Mouse (Mus musculus) MEL (cell line): ENCODE results near the gene Lasp1. TPM values are rescaled to one million over a fixed set of nuclear protein-coding genes. Genes with fewer than 3 reads are reported as not detected.

Source experiments
- DNase-seq: peaks from one replicate; pipeline ENCODE4 v3.0.0; 2011; ENCODE audit warnings: low read depth, low spot score
- H3K27ac ChIP-seq: 2 replicates; pipeline ENCODE4 v1.5.1; 2012; ENCODE audit warnings: low read depth, mild to moderate bottlenecking, control low read depth, low read length, moderate library complexity; ENCODE audit not compliant: control insufficient read depth
- H3K27me3 ChIP-seq, 2 experiments: fragments of 150-350 bp in 1 of 2; sonication (generic) in 1 of 2; 2 replicates each; pipeline ENCODE4 v1.6.1; 2012; ENCODE audit warnings: low read length in 2 of 2, mild to moderate bottlenecking in 2 of 2, improper control_type of control experiment in 1 of 2, moderate library complexity in 1 of 2; ENCODE audit not compliant: insufficient read depth in 2 of 2, control insufficient read depth in 1 of 2
- H3K36me3 ChIP-seq, 2 experiments: 2 replicates each; pipeline ENCODE4 v1.6.1; 2012 to 2014; ENCODE audit warnings: low read length in 2 of 2, improper control_type of control experiment in 1 of 2, inconsistent platforms in 1 of 2, mild to moderate bottlenecking in 1 of 2; ENCODE audit not compliant: insufficient read depth in 2 of 2, control insufficient read depth in 1 of 2
- H3K4me1 ChIP-seq, 2 experiments: fragments of 150-350 bp in 1 of 2; sonication (generic) in 1 of 2; 2 replicates each; pipeline ENCODE4 v1.6.1; 2012; ENCODE audit warnings: low read length in 2 of 2, improper control_type of control experiment in 1 of 2, mild to moderate bottlenecking in 1 of 2; ENCODE audit not compliant: insufficient read depth in 2 of 2, control insufficient read depth in 1 of 2
- H3K4me3 ChIP-seq, 2 experiments: fragments of 150-350 bp in 1 of 2; sonication (generic) in 1 of 2; 2 replicates each; pipeline ENCODE4 v1.5.1; 2012; ENCODE audit warnings: low read depth in 2 of 2, low read length in 2 of 2, mild to moderate bottlenecking in 2 of 2, moderate library complexity in 2 of 2, control low read depth in 1 of 2, improper control_type of control experiment in 1 of 2; ENCODE audit not compliant: control insufficient read depth in 1 of 2, insufficient read depth in 1 of 2
- H3K79me2 ChIP-seq: 2 replicates; pipeline ENCODE4 v1.6.1; 2012; ENCODE audit warnings: mild to moderate bottlenecking, low read length, moderate library complexity; ENCODE audit not compliant: control insufficient read depth, poor library complexity, insufficient read depth
- H3K9ac ChIP-seq: 2 replicates; pipeline ENCODE4 v1.6.1; 2012; ENCODE audit warnings: low read depth, mild to moderate bottlenecking, control low read depth, low read length, moderate library complexity; ENCODE audit not compliant: control insufficient read depth, poor library complexity, severe bottlenecking
- H3K9me3 ChIP-seq: fragments of 150-350 bp; sonication (generic); replicated peaks from 2 replicates; pipeline ENCODE4 v1.6.1; 2012; ENCODE audit warnings: mild to moderate bottlenecking, low read length, improper control_type of control experiment, moderate library complexity; ENCODE audit not compliant: insufficient read depth
- CHD1 ChIP-seq: IDR thresholded peaks from 2 replicates; pipeline ENCODE4 v1.6.1; 2012; ENCODE audit warnings: low read depth, mild to moderate bottlenecking, inconsistent platforms, low read length, improper control_type of control experiment
- E2F4 ChIP-seq: IDR thresholded peaks from 2 replicates; pipeline ENCODE4 v1.6.1; 2011; ENCODE audit warnings: low read depth, low read length, improper control_type of control experiment, borderline replicate concordance
- HCFC1 ChIP-seq: IDR thresholded peaks from 2 replicates; pipeline ENCODE4 v1.6.1; 2012; ENCODE audit warnings: low read depth, mild to moderate bottlenecking, inconsistent platforms, low read length, improper control_type of control experiment, moderate library complexity
- RCOR1 ChIP-seq: IDR thresholded peaks from 2 replicates; pipeline ENCODE4 v1.6.1; 2012; ENCODE audit warnings: low read depth, mild to moderate bottlenecking, inconsistent platforms, low read length, improper control_type of control experiment
- SMC3 ChIP-seq: IDR thresholded peaks from 2 replicates; pipeline ENCODE4 v1.6.1; 2011; ENCODE audit warnings: low read depth, low read length, improper control_type of control experiment
- ZC3H11A ChIP-seq: IDR thresholded peaks from 2 replicates; pipeline ENCODE4 v1.6.1; 2012; ENCODE audit warnings: low read depth, mild to moderate bottlenecking, inconsistent platforms, low read length, improper control_type of control experiment
- ZMIZ1 ChIP-seq: IDR thresholded peaks from 2 replicates; pipeline ENCODE4 v1.6.1; 2012; ENCODE audit warnings: low read depth, mild to moderate bottlenecking, inconsistent platforms, low read length, improper control_type of control experiment, moderate library complexity
- ZNF384 ChIP-seq: IDR thresholded peaks from 2 replicates; pipeline ENCODE4 v1.6.1; 2012; ENCODE audit warnings: low read depth, mild to moderate bottlenecking, inconsistent platforms, low read length, improper control_type of control experiment
- polyA plus RNA-seq, 2 experiments: library from polyadenylated mRNA; stranded (reverse) in 1 of 2; unstranded in 1 of 2; fragments of >175 nt in 1 of 2; fragments of >200 nt in 1 of 2; gene quantifications; 2 replicates each; pipeline versions ENCODE4 v1.2.1 to v1.2.4; 2012; ENCODE audit warnings: low replicate concordance in 2 of 2, low read depth in 1 of 2; ENCODE audit not compliant: insufficient read length in 2 of 2, insufficient read depth in 1 of 2, missing spikeins in 1 of 2
- total RNA-seq: library from RNA; depleted of rRNA; stranded (reverse); fragments of 300-350 nt; gene quantifications from 2 replicates; pipeline ENCODE4 v1.2.3, GENCODE M21; 2012; rRNA removed

Lasp1 gene
- total and polyA plus RNA-seq, 3 experiments, result 13.3 to 38.7 TPM; not detected in 1

GRCm38 (mm10) chr11:97884601-97885185 lies 85.9 kb downstream of the Lasp1 start (continued):
- TF ChIP-seq HCFC1 (no peak), ZC3H11A (peak; percentile 11; the same call in 1 of the 2 replicates), SMC3 (no peak)

GRCm38 (mm10) chr11:97885296-97885915 lies 86.6 kb downstream of the Lasp1 start:
- peaks cover 0 to 8% of the 10 kb centered on the region in 2 experiments; a peak in 2 of 4 replicates for H3K36me3 ChIP-seq
- no peak overlapping the region for H3K27ac ChIP-seq
- TF ChIP-seq RCOR1 (no peak), E2F4 (no peak), CHD1 (no peak), ZMIZ1 (no peak), ZNF384 (peak; percentile 83)
- H3K27me3 ChIP-seq, result no peaks in the 10 kb centered on the region
- H3K9me3 ChIP-seq, result no peaks in the 10 kb centered on the region
- peak overlapping the region; percentile 75 to 79; a peak in 2 of 4 replicates for H3K4me3 ChIP-seq
- H3K79me2 ChIP-seq, result peaks cover 1% of the 10 kb centered on the region; the same call in 1 of the 2 replicates
- DNase-seq, result peak; percentile 52
- peaks cover 0 to 11% of the 10 kb centered on the region in 2 experiments; a peak in 2 of 4 replicates for H3K4me1 ChIP-seq
- peak overlapping the region; percentile 58 for H3K9ac ChIP-seq

Other genes starting within 250 kb of the Lasp1 start
- 0.03 and 0.04 TPM in 2 replicates for gene Srcin1, start 222.8 kb upstream of the Lasp1 start, total RNA-seq
- under 1 TPM in 1 of 2 experiments, not detected in 1; 0.10 TPM for gene Srcin1, start 222.8 kb upstream of the Lasp1 start, polyA plus RNA-seq
- not detected in 2 replicates for gene Epop, start 169.3 kb upstream of the Lasp1 start, total RNA-seq
- not detected for gene Epop, start 169.3 kb upstream of the Lasp1 start, polyA plus RNA-seq
- gene Mllt6, start 135.6 kb upstream of the Lasp1 start, total RNA-seq, result 15.1 and 17.2 TPM in 2 replicates
- gene Mllt6, start 135.6 kb upstream of the Lasp1 start, polyA plus RNA-seq, result 10 to 100 TPM in 1 of 2 experiments, not detected in 1; 17.6 TPM
- 1.5 and 1.7 TPM in 2 replicates for gene Cisd3, start 113.2 kb upstream of the Lasp1 start, total RNA-seq
- gene Cisd3, start 113.2 kb upstream of the Lasp1 start, polyA plus RNA-seq, result 1 to 10 TPM in 1 of 2 experiments, not detected in 1; 6.1 TPM
- 12.3 and 20.0 TPM in 2 replicates for gene Pcgf2, start 98.5 kb upstream of the Lasp1 start, total RNA-seq
- 10 to 100 TPM in 1 of 2 experiments, not detected in 1; 38.7 TPM for gene Pcgf2, start 98.5 kb upstream of the Lasp1 start, polyA plus RNA-seq
- 914 and 1,101 TPM in 2 replicates for gene Psmb3, start 95.6 kb upstream of the Lasp1 start, total RNA-seq
- 100 to 1,000 TPM in 1 of 2 experiments, not detected in 1; 648 TPM for gene Psmb3, start 95.6 kb upstream of the Lasp1 start, polyA plus RNA-seq
- gene Pip4k2b, start 54.3 kb upstream of the Lasp1 start, total RNA-seq, result 34.7 and 40.2 TPM in 2 replicates
- 10 to 100 TPM; 43.4 to 57.3 TPM for gene Pip4k2b, start 54.3 kb upstream of the Lasp1 start, polyA plus RNA-seq
- gene Cwc25, start 32.4 kb upstream of the Lasp1 start, total RNA-seq, result 18.1 and 20.8 TPM in 2 replicates
- gene Cwc25, start 32.4 kb upstream of the Lasp1 start, polyA plus RNA-seq, result 10 to 100 TPM in 1 of 2 experiments, not detected in 1; 16.7 TPM
- gene 1700001P01Rik, start 23.1 kb upstream of the Lasp1 start, total RNA-seq, result 0.69 TPM in 2 replicates
- gene 1700001P01Rik, start 23.1 kb upstream of the Lasp1 start, polyA plus RNA-seq, result under 1 TPM in 1 of 2 experiments, not detected in 1; 0.43 TPM
- 1,922 and 2,072 TPM in 2 replicates for gene Rpl23, start 16.6 kb upstream of the Lasp1 start, total RNA-seq
- gene Rpl23, start 16.6 kb upstream of the Lasp1 start, polyA plus RNA-seq, result 100 to 1,000 TPM in 1 of 2 experiments, not detected in 1; 921 TPM
- gene B230217C12Rik, start 41.8 kb downstream of the Lasp1 start, total RNA-seq, result 0.29 TPM in 1 of 2 replicates, not detected in the other
- gene B230217C12Rik, start 41.8 kb downstream of the Lasp1 start, polyA plus RNA-seq, result under 1 TPM in 1 of 2 experiments, not detected in 1; 0.81 TPM
- gene Fbxo47, start 85.2 kb downstream of the Lasp1 start, total RNA-seq, result 0.73 and 1.4 TPM in 2 replicates
- 1 to 10 TPM in 1 of 2 experiments, not detected in 1; 1.2 TPM for gene Fbxo47, start 85.2 kb downstream of the Lasp1 start, polyA plus RNA-seq
- 13.1 and 15.1 TPM in 2 replicates for gene Plxdc1, start 187.4 kb downstream of the Lasp1 start, total RNA-seq
- 10 to 100 TPM in 1 of 2 experiments, not detected in 1; 24.5 TPM for gene Plxdc1, start 187.4 kb downstream of the Lasp1 start, polyA plus RNA-seq
- 1.2 and 1.3 TPM in 2 replicates for gene Arl5c, start 197.2 kb downstream of the Lasp1 start, total RNA-seq
- gene Arl5c, start 197.2 kb downstream of the Lasp1 start, polyA plus RNA-seq, result 10 to 100 TPM in 1 of 2 experiments, not detected in 1; 10.4 TPM
- 1.8 and 2.3 TPM in 2 replicates for gene Cacnb1, start 224.0 kb downstream of the Lasp1 start, total RNA-seq
- gene Cacnb1, start 224.0 kb downstream of the Lasp1 start, polyA plus RNA-seq, result 1 to 10 TPM in 1 of 2 experiments, not detected in 1; 4.4 TPM
- 4,634 and 4,715 TPM in 2 replicates for gene Rpl19, start 227.7 kb downstream of the Lasp1 start, total RNA-seq
- 1,000 to 10,000 TPM in 1 of 2 experiments, 100 to 1,000 TPM in 1; 210 to 2,650 TPM for gene Rpl19, start 227.7 kb downstream of the Lasp1 start, polyA plus RNA-seq